Mouse (Mus musculus) thymus, adult 2 months (tissue): ENCODE results near the gene Pole4. TPM values are rescaled to one million over a fixed set of nuclear protein-coding genes. Genes with fewer than 3 reads are reported as not detected.

Experiments used
- DNase-seq: peaks from one replicate; pipeline ENCODE4 v3.0.0; 2021
- H3K27ac ChIP-seq: fragments of 200-500 bp; 2 replicates; pipeline ENCODE4 v1.5.1; 2012; ENCODE audit warnings: low read length, control low read depth; ENCODE audit not compliant: control insufficient read depth, insufficient read depth
- H3K27me3 ChIP-seq: fragments of 200-500 bp; 2 replicates; pipeline ENCODE4 v1.6.1; 2012; ENCODE audit warnings: mild to moderate bottlenecking, low read length, moderate library complexity, mixed read lengths; ENCODE audit not compliant: control insufficient read depth, insufficient read depth
- H3K36me3 ChIP-seq: fragments of 200-500 bp; 2 replicates; pipeline ENCODE4 v1.6.1; 2012; ENCODE audit warnings: mild to moderate bottlenecking, low read length, moderate library complexity; ENCODE audit not compliant: control insufficient read depth, insufficient read depth
- H3K4me1 ChIP-seq: fragments of 200-500 bp; replicated peaks from 2 replicates; pipeline ENCODE4 v1.6.1; 2012; ENCODE audit warnings: low read length; ENCODE audit not compliant: control insufficient read depth, insufficient read depth
- H3K4me3 ChIP-seq: fragments of 200-500 bp; 2 replicates; pipeline ENCODE4 v1.5.1; 2012; ENCODE audit warnings: mild to moderate bottlenecking, low read length, control low read depth, moderate library complexity; ENCODE audit not compliant: control insufficient read depth, insufficient read depth
- CTCF ChIP-seq: fragments of 200-500 bp; IDR thresholded peaks from 2 replicates; pipeline ENCODE4 v1.5.1; 2012; ENCODE audit warnings: mild to moderate bottlenecking, control low read depth, low read length, moderate library complexity, borderline replicate concordance; ENCODE audit not compliant: control insufficient read depth, poor library complexity, insufficient read depth; ENCODE audit errors: extremely low read depth
- POLR2A ChIP-seq: fragments of 200-500 bp; IDR thresholded peaks from 2 replicates; pipeline ENCODE4 v1.6.1; 2012; ENCODE audit warnings: mild to moderate bottlenecking, low read length, control low read depth, moderate library complexity; ENCODE audit not compliant: control insufficient read depth, poor library complexity, insufficient read depth; ENCODE audit errors: extremely low read depth
- WGBS: fragments of 180-500 bp; shearing (Covaris S2); methylation state at CpG from one replicate; pipeline ENCODE4 v1.1.7; 2018; 5-methylcytosine and 5-hydroxymethylcytosine counted together
- polyA plus RNA-seq: library from polyadenylated mRNA; depleted of rRNA; stranded (reverse); fragments of >200 nt; gene quantifications from 2 replicates; pipeline ENCODE4 v1.2.3, GENCODE M21; 2012

Gene Pole4
- polyA plus RNA-seq, 1 experiment: 20.4 TPM

- Histone ChIP-seq H3K4me1 (no peaks in the 10 kb centered on the region), H3K36me3 (no peaks in the 10 kb centered on the region), H3K4me3 (no peak overlapping the region), H3K27me3 (no peaks in the 10 kb centered on the region), H3K27ac (no peak overlapping the region)
- no peak for TF ChIP-seq POLR2A
- WGBS: 89% methylated on average over 7 of the region's 7 CpGs
- DNase-seq: no peak
Observed at GRCm38 (mm10) chr6:82609339-82609926, 95.7 kb downstream of the Pole4 start.

GRCm38 (mm10) chr6:82608756-82609155, 96.4 kb downstream of the Pole4 start:
- TF ChIP-seq POLR2A (no peak), CTCF (no peak)
- H3K27me3 ChIP-seq: no peaks in the 10 kb centered on the region
- H3K4me3 ChIP-seq: no peak overlapping the region
- H3K4me1 ChIP-seq: no peaks in the 10 kb centered on the region
- 100% methylated on average over 4 of the region's 4 CpGs for WGBS
- H3K36me3 ChIP-seq: no peaks in the 10 kb centered on the region
- no peak overlapping the region for H3K27ac ChIP-seq
- DNase-seq: no peak

GRCm38 (mm10) chr6:82604791-82605190, 100.4 kb downstream of the Pole4 start:
- no peak overlapping the region for H3K4me3 ChIP-seq
- no peak for TF ChIP-seq POLR2A
- TF ChIP-seq CTCF: no peak
- WGBS: 85% methylated on average over 8 of the region's 8 CpGs
- H3K27me3 ChIP-seq: no peaks in the 10 kb centered on the region
- DNase-seq: no peak
- no peaks in the 10 kb centered on the region for H3K36me3 ChIP-seq
- H3K4me1 ChIP-seq: no peaks in the 10 kb centered on the region
- no peak overlapping the region for H3K27ac ChIP-seq

- 47% methylated on average over 2 of the region's 2 CpGs for WGBS
- Histone ChIP-seq H3K27me3 (no peaks in the 10 kb centered on the region), H3K36me3 (no peaks in the 10 kb centered on the region), H3K27ac (no peak overlapping the region), H3K4me1 (no peaks in the 10 kb centered on the region), H3K4me3 (no peak overlapping the region)
- TF ChIP-seq POLR2A: no peak
- DNase-seq: peak; percentile 5
Observed at GRCm38 (mm10) chr6:82603665-82604064, 101.5 kb downstream of the Pole4 start.

GRCm38 (mm10) chr6:82603228-82603627, 101.9 kb downstream of the Pole4 start:
- H3K36me3 ChIP-seq: no peaks in the 10 kb centered on the region
- H3K4me1 ChIP-seq: no peaks in the 10 kb centered on the region
- H3K27ac ChIP-seq: no peak overlapping the region
- H3K27me3 ChIP-seq: no peaks in the 10 kb centered on the region
- DNase-seq: no peak
- TF ChIP-seq CTCF (no peak), POLR2A (no peak)
- H3K4me3 ChIP-seq: no peak overlapping the region
- WGBS: 86% methylated on average over 9 of the region's 9 CpGs

GRCm38 (mm10) chr6:82595461-82596090, 109.6 kb downstream of the Pole4 start:
- 91% methylated on average over 8 of the region's 8 CpGs for WGBS
- no peaks in the 10 kb centered on the region for H3K27me3 ChIP-seq

GRCm38 (mm10) chr6:82589387-82589786, 115.8 kb downstream of the Pole4 start:
- Histone ChIP-seq H3K4me3 (no peak overlapping the region), H3K36me3 (no peaks in the 10 kb centered on the region), H3K4me1 (no peaks in the 10 kb centered on the region), H3K27me3 (no peaks in the 10 kb centered on the region), H3K27ac (no peak overlapping the region)
- WGBS: 95% methylated on average over 7 of the region's 7 CpGs
- no peak for DNase-seq
- TF ChIP-seq CTCF: no peak
- no peak for TF ChIP-seq POLR2A

More at GRCm38 (mm10) chr6:82595461-82596090, 109.6 kb downstream of the Pole4 start:
- TF ChIP-seq CTCF: no peak
- TF ChIP-seq POLR2A: no peak
- Histone ChIP-seq H3K27ac (no peak overlapping the region), H3K4me1 (no peaks in the 10 kb centered on the region), H3K4me3 (no peak overlapping the region), H3K36me3 (no peaks in the 10 kb centered on the region)
- DNase-seq: no peak
